Mouse (Mus musculus): ENCODE results near the gene Mllt3. TPM values are rescaled to one million over a fixed set of nuclear protein-coding genes. Genes with fewer than 3 reads are reported as not detected.

Mllt3 gene
- polyA plus RNA-seq, 1 experiment from 2014 or later = 81.7 TPM

DNA sequence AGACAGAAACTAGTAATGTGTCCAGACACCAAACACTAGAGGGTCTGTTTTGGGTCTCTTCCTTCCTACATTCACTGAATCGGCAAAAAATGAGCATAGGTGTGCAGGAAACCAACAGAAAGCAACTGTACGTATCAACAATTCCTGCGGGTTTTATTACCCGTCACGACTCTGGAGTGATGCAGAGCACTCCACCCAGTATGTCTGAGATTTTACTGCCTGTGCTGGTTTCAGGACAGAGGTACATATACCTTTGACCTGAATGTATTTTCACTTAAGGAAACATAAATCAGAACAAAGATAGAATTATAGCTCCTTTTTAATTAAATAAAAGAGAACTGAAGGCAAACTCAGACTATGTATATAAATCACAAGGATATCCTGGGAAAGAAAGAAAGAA lies 172.4 kb downstream of the Mllt3 start:
- H3K9ac ChIP-seq = no peak overlapping the region
- no peaks in the 10 kb centered on the region for H3K27me3 ChIP-seq
- 94% methylated on average over 5 of the region's 5 CpGs for WGBS
- 0 out of 2 replicates have a peak, but pooled peaks cover 3% of the 10 kb centered on the region for H3K4me1 ChIP-seq
- H3K9me3 ChIP-seq = no peaks in the 10 kb centered on the region
- no peak for ATAC-seq (ENCODE audit: low FRiP score)
- no peaks in the 10 kb centered on the region; the same call in 1 of the 2 replicates for H3K36me3 ChIP-seq (replicated peaks)
- H3K27ac ChIP-seq = no peak overlapping the region
- no peak overlapping the region for H3K4me2 ChIP-seq
- no peak overlapping the region for H3K4me3 ChIP-seq (replicated peaks)

DNA sequence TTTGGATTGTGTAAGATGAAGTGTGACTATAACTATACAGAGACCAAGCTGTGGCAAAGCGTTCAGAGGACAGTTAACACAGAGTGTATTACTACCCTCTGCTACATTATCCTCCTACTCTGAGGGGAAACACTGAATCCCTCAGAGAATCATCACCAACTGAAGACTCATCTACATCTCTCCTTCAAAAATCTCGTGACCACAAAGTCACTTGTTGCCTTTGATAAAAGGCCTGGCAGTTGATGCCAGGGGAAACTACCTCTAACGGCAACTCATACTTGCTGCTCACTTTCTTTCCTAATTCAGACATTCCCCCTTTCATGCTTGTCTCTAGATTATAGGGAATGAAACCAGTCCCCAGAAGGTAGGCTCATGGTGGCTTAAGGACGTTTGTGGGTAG lies 174.0 kb downstream of the Mllt3 start:
- no peak overlapping the region for H3K4me3 ChIP-seq (replicated peaks)

DNA sequence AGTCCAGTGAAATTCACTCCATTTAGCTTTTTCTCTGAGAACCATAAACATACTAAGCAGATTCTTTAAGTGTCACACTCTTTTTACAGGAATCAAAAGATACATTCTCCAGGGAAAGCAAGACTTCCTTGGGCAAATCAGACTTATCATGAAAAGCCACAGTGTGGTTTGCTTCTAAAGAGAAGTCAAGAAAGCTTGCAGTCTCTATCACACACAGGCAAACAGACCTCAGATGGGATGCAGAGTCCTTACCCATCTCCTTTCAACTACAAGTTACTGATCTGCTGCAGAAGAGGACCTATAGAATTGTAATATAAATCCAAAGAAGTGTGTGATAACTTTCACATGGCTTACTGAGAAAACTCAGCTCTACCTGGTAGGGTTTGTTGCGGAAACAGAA lies 175.2 kb downstream of the Mllt3 start:
- Histone ChIP-seq H3K4me2 (no peak overlapping the region), H3K9me3 (no peaks in the 10 kb centered on the region), H3K4me3 (replicated peaks) (no peak overlapping the region), H3K4me1 (no peaks in the 10 kb centered on the region), H3K9ac (no peak overlapping the region), H3K27ac (no peak overlapping the region), H3K36me3 (replicated peaks) (no peaks in the 10 kb centered on the region; the same call in 1 of the 2 replicates), H3K27me3 (no peaks in the 10 kb centered on the region)
- WGBS = 100% methylated on average over 1 of the region's 1 CpGs
- ATAC-seq (ENCODE audit: low FRiP score) = no peak

More for the DNA sequence above, 174.0 kb downstream of the Mllt3 start:
- no peaks in the 10 kb centered on the region for H3K27me3 ChIP-seq
- H3K9ac ChIP-seq = no peak overlapping the region
- H3K4me1 ChIP-seq = no peaks in the 10 kb centered on the region
- 82% methylated on average over 4 of the region's 4 CpGs for WGBS
- H3K27ac ChIP-seq = no peak overlapping the region
- no peak overlapping the region for H3K4me2 ChIP-seq
- no peak for ATAC-seq (ENCODE audit: low FRiP score)
- H3K36me3 ChIP-seq (replicated peaks) = no peaks in the 10 kb centered on the region; the same call in 1 of the 2 replicates
- H3K9me3 ChIP-seq = no peaks in the 10 kb centered on the region

DNA sequence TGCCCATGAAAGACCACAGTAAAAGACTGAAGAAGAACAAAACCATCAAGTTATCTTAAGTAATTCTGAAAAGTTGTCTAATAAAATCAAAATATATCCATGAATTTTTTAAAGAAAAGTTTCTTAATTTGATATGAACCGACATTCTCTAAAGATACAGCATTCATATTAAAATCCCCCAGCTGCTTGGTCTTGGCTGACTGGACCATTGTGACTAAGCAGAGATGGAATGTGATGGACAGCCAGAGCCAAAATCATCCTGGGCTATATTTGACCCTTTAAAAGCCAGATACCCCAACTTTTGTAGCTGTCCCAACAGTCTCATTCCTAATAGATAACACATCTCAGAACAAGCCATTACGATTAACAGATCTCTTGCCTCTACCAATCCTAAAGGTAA lies 180.7 kb downstream of the Mllt3 start:
- Histone ChIP-seq H3K9me3 (no peaks in the 10 kb centered on the region), H3K9ac (no peak overlapping the region), H3K4me1 (no peaks in the 10 kb centered on the region), H3K27ac (no peak overlapping the region), H3K4me3 (replicated peaks) (no peak overlapping the region), H3K36me3 (replicated peaks) (no peaks in the 10 kb centered on the region), H3K4me2 (no peak overlapping the region), H3K27me3 (no peaks in the 10 kb centered on the region)
- ATAC-seq (ENCODE audit: low FRiP score) = no peak
- 93% methylated on average over 2 of the region's 2 CpGs for WGBS

DNA sequence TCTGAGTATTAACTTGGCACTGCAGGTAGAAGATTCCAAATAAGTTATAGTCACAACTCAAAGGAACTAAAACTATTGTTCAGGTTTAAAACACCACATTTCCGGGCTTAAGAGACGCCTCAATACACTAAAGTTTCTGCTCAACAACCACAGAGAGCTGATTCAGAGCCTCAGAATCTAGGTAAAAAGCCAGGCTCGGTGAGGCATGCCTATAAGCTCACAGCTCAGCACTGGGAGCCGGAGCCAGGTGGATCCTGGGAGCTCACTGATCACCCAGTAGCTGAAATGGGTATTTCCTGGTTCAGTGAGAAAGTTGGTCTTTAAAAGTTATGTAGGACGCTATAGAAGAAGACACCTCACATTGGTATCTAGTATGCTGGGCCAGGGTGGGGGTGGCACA lies 183.1 kb downstream of the Mllt3 start:
- H3K4me2 ChIP-seq = no peak overlapping the region
- H3K9me3 ChIP-seq = no peaks in the 10 kb centered on the region
- no peak overlapping the region for H3K27ac ChIP-seq
- H3K4me3 ChIP-seq (replicated peaks) = no peak overlapping the region
- no peaks in the 10 kb centered on the region for H3K36me3 ChIP-seq (replicated peaks)
- 81% methylated on average over 5 of the region's 5 CpGs for WGBS
- no peak for ATAC-seq (ENCODE audit: low FRiP score)
- H3K27me3 ChIP-seq = no peaks in the 10 kb centered on the region
- H3K4me1 ChIP-seq = peaks cover 3% of the 10 kb centered on the region; the same call in 1 of the 2 replicates
- H3K9ac ChIP-seq = no peak overlapping the region

DNA sequence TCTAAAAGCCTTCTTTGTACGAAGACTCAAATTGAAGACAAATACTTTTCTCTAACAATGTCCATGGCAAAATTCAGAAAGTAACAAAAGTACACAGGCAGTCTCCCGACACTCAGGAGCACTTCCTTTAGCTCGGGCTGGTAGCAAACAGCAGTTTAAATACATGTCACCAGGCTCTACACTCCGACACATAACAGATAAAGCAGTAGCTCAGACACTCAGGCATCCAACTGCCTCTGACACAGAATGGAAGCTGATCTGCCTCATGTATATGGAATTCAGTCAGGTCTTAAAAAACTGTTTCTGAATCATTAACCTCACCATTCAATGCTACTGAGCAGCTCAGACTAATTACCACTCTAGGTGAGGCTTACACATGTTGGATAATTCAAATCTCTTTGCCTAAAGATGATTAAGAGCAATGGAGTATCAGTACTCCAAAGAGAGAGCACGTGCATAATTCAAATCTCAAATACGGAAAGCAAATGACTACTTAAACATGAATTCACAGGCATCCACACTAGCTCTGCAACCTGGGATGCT lies 188.4 kb downstream of the Mllt3 start:
- 0 out of 2 replicates have a peak overlapping the region, but pooled peaks have one; percentile 8 for H3K27ac ChIP-seq
- no peak overlapping the region for H3K4me2 ChIP-seq

DNA sequence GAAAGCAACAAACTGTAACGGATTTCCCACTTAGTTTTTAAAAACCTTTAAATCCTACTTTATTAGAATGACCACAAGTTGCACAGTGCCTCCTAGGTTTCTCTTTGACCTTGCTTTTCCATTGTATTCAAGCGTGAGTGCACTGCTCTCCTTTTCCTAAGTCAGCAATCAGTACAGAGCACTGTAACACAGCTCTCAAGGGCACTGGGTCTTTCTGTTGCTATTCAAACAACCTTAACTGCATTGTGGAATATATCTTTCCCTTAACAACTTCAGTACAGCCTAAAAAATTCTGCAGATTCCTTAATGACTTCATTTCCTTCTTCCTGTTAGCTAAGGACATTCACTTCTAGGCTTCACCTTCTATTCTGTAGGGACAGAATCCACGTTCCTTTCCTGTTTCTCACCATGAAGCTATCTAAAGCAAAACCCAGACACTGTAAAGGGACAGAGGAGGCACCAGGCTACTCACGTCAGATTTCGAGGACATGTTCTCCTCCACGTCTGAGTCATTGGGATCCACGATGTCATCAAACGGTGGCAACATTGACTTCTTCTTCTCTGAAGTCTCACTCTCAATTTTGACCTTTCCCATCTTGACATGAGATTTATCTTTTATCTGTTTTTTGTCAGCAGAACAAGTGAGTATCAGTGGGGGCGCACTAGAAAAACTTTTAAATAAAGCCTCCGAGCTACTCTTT lies 192.8 kb downstream of the Mllt3 start:
- Histone ChIP-seq H3K9ac (no peak overlapping the region), H3K4me1 (peaks cover 16% of the 10 kb centered on the region), H3K36me3 (replicated peaks) (peaks cover 16% of the 10 kb centered on the region), H3K27me3 (no peaks in the 10 kb centered on the region), H3K4me2 (no peak overlapping the region), H3K4me3 (replicated peaks) (no peak overlapping the region), H3K27ac (no peak overlapping the region), H3K9me3 (no peaks in the 10 kb centered on the region)
- no peak for ATAC-seq (ENCODE audit: low FRiP score)
- 89% methylated on average over 10 of the region's 10 CpGs for WGBS

More for the DNA sequence above, 188.4 kb downstream of the Mllt3 start:
- H3K9me3 ChIP-seq = no peaks in the 10 kb centered on the region
- 56% methylated on average over 6 of the region's 6 CpGs for WGBS
- H3K36me3 ChIP-seq (replicated peaks) = peaks cover 12% of the 10 kb centered on the region
- H3K4me1 ChIP-seq = peaks cover 14% of the 10 kb centered on the region; the same call in 1 of the 2 replicates
- H3K9ac ChIP-seq = no peak overlapping the region
- H3K27me3 ChIP-seq = no peaks in the 10 kb centered on the region
- ATAC-seq (ENCODE audit: low FRiP score) = peak; percentile 39; the same call in 1 of the 2 replicates
- H3K4me3 ChIP-seq (replicated peaks) = no peak overlapping the region

DNA sequence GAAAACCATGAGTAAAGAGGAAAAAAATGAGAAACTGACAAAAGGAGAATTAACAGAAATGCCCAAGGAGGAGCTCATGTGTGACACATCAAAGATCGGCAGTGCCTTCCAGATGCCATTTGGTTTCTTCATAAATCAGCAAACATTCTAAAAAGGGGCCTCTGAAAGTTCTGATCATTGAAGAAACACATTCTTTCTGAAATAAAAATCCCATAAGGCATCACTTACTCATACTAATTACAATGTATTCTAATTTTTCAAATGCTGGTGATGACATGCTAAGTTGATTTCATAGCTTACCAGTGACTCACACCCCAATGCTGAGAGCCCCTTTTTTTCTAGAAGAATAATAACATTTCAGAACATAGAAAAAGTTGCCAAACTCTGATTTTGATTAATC lies 194.4 kb downstream of the Mllt3 start:
- no peak for ATAC-seq (ENCODE audit: low FRiP score)
- peaks cover 16% of the 10 kb centered on the region for H3K36me3 ChIP-seq (replicated peaks)
- no peak overlapping the region for H3K27ac ChIP-seq
- 98% methylated on average over 1 of the region's 1 CpGs for WGBS
- no peak overlapping the region for H3K9ac ChIP-seq
- H3K27me3 ChIP-seq = no peaks in the 10 kb centered on the region
- H3K9me3 ChIP-seq = no peaks in the 10 kb centered on the region
- no peak overlapping the region for H3K4me2 ChIP-seq
- no peak overlapping the region for H3K4me3 ChIP-seq (replicated peaks)
- peaks cover 14% of the 10 kb centered on the region for H3K4me1 ChIP-seq

DNA sequence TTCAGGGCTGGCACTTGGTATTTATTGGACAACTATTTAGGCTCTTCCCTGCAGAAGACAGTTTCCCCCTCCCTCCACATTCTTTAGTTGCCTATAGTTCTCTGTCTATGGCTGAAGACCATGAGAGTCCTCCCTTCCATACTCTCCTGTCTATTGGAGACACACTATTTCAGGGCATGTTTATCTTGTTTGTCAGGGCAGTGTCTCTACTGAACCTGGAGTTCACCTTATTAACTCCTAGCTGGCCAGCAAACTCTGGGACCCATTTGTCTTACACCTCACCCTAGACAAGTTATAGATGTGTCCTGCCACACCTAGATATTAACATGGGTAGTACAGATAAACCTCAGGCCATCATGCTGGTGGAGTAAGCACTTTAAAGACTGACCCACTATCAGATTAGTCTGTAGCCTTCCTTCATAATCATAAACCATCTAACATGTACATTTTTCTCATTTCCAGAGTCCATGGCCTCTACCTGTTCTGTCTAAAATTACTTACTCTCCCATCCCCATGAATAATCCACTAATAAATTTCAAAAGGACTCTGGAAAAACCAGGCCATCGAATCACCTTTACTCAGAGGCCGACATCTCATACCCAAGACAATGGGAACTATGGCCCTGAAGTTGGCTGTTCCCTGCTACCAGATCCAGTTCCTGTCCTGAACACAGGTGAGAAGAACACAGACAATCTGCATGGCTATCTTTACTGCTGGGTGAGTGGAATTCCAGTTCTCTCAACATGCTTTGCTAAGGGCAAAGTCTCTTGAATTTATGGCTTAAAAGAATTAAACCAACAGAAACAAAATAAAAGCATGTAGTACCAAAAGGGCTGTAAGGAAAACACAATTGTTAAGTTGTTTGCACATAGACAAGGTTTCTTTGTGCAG lies 195.4 kb downstream of the Mllt3 start:
- peaks cover 14% of the 10 kb centered on the region for H3K4me1 ChIP-seq
- no peaks in the 10 kb centered on the region for H3K9me3 ChIP-seq
- no peak overlapping the region for H3K4me3 ChIP-seq (replicated peaks)
- peaks cover 16% of the 10 kb centered on the region for H3K36me3 ChIP-seq (replicated peaks)
- H3K4me2 ChIP-seq = no peak overlapping the region
- no peak overlapping the region for H3K9ac ChIP-seq
- no peaks in the 10 kb centered on the region for H3K27me3 ChIP-seq
- H3K27ac ChIP-seq = no peak overlapping the region
- 89% methylated on average over 2 of the region's 2 CpGs for WGBS
- ATAC-seq (ENCODE audit: low FRiP score) = no peak

DNA sequence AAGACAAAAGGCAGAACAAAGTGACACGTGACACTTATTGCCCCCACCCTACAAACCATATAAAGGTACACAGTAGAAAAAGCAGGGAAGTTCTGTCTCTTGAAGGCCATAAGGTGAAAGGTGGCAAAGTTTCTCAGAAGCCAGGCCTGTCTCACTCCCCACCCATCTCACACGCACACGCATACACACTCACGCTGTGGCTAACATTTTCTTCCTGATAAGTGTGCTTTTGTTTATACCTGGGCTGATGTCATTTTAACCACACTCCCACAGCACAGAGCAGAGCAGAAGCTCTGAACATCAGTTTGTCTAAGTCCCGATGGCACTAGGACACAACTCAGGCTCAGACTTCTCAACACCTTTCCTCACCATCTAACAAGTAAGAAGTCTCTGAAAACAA lies 196.9 kb downstream of the Mllt3 start:
- Histone ChIP-seq H3K4me3 (replicated peaks) (no peak overlapping the region), H3K27me3 (no peaks in the 10 kb centered on the region), H3K9me3 (no peaks in the 10 kb centered on the region), H3K36me3 (replicated peaks) (peaks cover 16% of the 10 kb centered on the region), H3K9ac (no peak overlapping the region), H3K4me2 (no peak overlapping the region), H3K4me1 (peaks cover 14% of the 10 kb centered on the region), H3K27ac (no peak overlapping the region)
- WGBS = 86% methylated on average over 5 of the region's 5 CpGs
- ATAC-seq (ENCODE audit: low FRiP score) = no peak

DNA sequence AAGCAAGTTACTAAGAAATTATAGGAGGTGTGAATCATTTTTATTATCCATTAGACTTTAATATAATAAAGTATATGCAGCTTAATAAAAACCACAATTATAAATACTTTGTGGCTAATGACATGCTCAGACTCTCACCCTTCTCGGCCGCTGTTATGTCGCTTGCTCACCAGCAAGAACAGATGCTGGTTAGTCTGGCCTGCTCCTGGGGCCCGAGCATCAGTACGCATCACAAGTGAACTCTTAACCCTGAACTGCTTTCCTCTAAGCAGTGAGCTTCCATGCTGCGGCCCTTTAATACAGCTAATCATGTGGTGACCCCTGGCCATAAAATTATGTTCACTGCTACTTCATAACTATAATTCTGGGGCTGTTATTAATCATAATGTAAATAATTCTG lies 198.0 kb downstream of the Mllt3 start:
- Histone ChIP-seq H3K9ac (no peak overlapping the region), H3K27me3 (no peaks in the 10 kb centered on the region), H3K36me3 (replicated peaks) (peaks cover 8% of the 10 kb centered on the region), H3K27ac (no peak overlapping the region), H3K4me3 (replicated peaks) (no peak overlapping the region), H3K9me3 (no peaks in the 10 kb centered on the region), H3K4me1 (peaks cover 14% of the 10 kb centered on the region), H3K4me2 (no peak overlapping the region)
- ATAC-seq (ENCODE audit: low FRiP score) = peak; percentile 21; the same call in 1 of the 2 replicates
- WGBS = 64% methylated on average over 6 of the region's 6 CpGs

DNA sequence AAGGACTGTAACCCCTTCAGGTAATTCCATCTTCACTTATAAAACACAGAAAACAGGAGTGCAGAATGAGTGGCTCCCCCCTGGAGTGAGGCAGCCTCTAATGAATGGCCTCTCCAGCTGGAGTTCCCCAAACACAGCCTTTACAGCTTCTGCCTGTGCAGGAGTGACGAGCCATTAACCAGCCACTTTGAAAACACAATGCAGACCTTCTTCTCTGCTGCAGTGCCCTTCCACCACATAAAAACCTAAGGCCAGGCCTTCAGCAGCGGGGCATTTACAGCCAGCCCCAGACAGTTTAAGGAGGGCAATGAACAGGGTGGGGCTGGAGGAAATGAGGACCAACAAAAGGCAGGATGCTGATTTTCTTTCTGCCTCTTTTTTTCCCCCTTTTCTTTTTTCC lies 198.9 kb downstream of the Mllt3 start:
- H3K27ac ChIP-seq = peak overlapping the region; percentile 76
- peaks cover 14% of the 10 kb centered on the region for H3K4me1 ChIP-seq
- no peaks in the 10 kb centered on the region for H3K36me3 ChIP-seq (replicated peaks)
- 2% methylated on average over 2 of the region's 2 CpGs for WGBS
- no peak overlapping the region for H3K9ac ChIP-seq
- no peak overlapping the region; the same call in 1 of the 2 replicates for H3K4me2 ChIP-seq
- H3K4me3 ChIP-seq (replicated peaks) = no peak overlapping the region
- no peaks in the 10 kb centered on the region for H3K27me3 ChIP-seq
- no peaks in the 10 kb centered on the region for H3K9me3 ChIP-seq
- peak; percentile 81 for ATAC-seq (ENCODE audit: low FRiP score)

Data from forebrain, embryonic 12.5 days (tissue).